Mouse (Mus musculus) forebrain, postnatal 0 days (tissue): ENCODE measurements around the gene Pitpnc1. TPM values are rescaled to one million over a fixed set of nuclear protein-coding genes. Genes with fewer than 3 reads are reported as not detected.

Source experiments
- ATAC-seq: fragments of 200-750 bp; cut with Nextera tagmentation; 2 replicates; pipeline ENCODE4 v1.8.0; 2017; ENCODE audit warnings: mild to moderate bottlenecking, moderate library complexity
- DNase-seq: peaks from one replicate; pipeline ENCODE4 v3.0.0-alpha.2; 2015
- H3K27ac ChIP-seq: fragments of 300-500 bp; sonication (generic); 2 replicates; pipeline ENCODE4 v1.5.1; 2014; ENCODE audit warnings: low read depth, mild to moderate bottlenecking, antibody characterized with exemption, low read length, moderate library complexity, mixed read lengths
- H3K27me3 ChIP-seq: fragments of 300-500 bp; sonication (generic); 2 replicates; pipeline ENCODE4 v1.6.1; 2014; ENCODE audit warnings: mild to moderate bottlenecking, low read length, mixed read lengths; ENCODE audit not compliant: insufficient read depth
- H3K36me3 ChIP-seq: fragments of 300-500 bp; sonication (generic); 2 replicates; pipeline ENCODE4 v1.6.1; 2014; ENCODE audit warnings: mild to moderate bottlenecking, moderate library complexity; ENCODE audit not compliant: insufficient read depth
- H3K4me1 ChIP-seq: fragments of 300-500 bp; sonication (generic); 2 replicates; pipeline ENCODE4 v1.6.1; 2014; ENCODE audit warnings: antibody characterized with exemption; ENCODE audit not compliant: insufficient read depth
- H3K4me2 ChIP-seq: fragments of 300-500 bp; sonication (generic); 2 replicates; pipeline ENCODE4 v1.6.1; 2014; ENCODE audit warnings: low read depth, mild to moderate bottlenecking, moderate library complexity
- H3K4me3 ChIP-seq: fragments of 300-500 bp; sonication (generic); 2 replicates; pipeline ENCODE4 v1.5.1; 2014; ENCODE audit warnings: low read depth, low read length, mixed read lengths
- H3K9ac ChIP-seq: fragments of 300-500 bp; sonication (generic); 2 replicates; pipeline ENCODE4 v1.6.1; 2014; ENCODE audit warnings: mild to moderate bottlenecking
- H3K9me3 ChIP-seq: fragments of 300-500 bp; sonication (generic); 2 replicates; pipeline ENCODE4 v1.6.1; 2016; ENCODE audit warnings: low read length
- CTCF ChIP-seq: sonication (generic); IDR thresholded peaks from 2 replicates; pipeline ENCODE4 v1.5.1; 2016; ENCODE audit warnings: antibody characterized with exemption, control low read depth, low read depth
- WGBS: fragments of 180-500 bp; shearing (Covaris S2); extraction: QIAGEN DNeasy Blood & Tissue Kit; methylation state at CpG from one replicate; pipeline ENCODE4 v1.1.7; 2014; 5-methylcytosine and 5-hydroxymethylcytosine counted together
- polyA plus RNA-seq: library from polyadenylated mRNA; unstranded; fragments of >200 nt; fragmentation: Nextera tagmentation; extraction: Ambion mirVana; gene quantifications from 2 replicates; pipeline ENCODE4 v1.2.1, GENCODE M21; 2015
- total RNA-seq: library from RNA; depleted of rRNA; stranded (reverse); fragments of >200 nt; gene quantifications from 2 replicates; pipeline ENCODE4 v1.2.3, GENCODE M21; 2014

Gene Pitpnc1
- total and polyA plus RNA-seq, 2 experiments from 2014 or later, result 47.6 to 49.1 TPM

GRCm38 (mm10) chr11:107458986-107459385 lies 11.5 kb downstream of the Pitpnc1 start:
- TF ChIP-seq CTCF, result no peak
- DNase-seq (no peak), ATAC-seq (no peak)
- Histone ChIP-seq H3K4me1 (no peaks in the 10 kb centered on the region), H3K9me3 (no peaks in the 10 kb centered on the region), H3K27me3 (no peaks in the 10 kb centered on the region), H3K36me3 (no peaks in the 10 kb centered on the region), H3K9ac (no peak overlapping the region), H3K27ac (no peak overlapping the region), H3K4me3 (no peak overlapping the region), H3K4me2 (no peak overlapping the region)
- WGBS, result 89% methylated on average over 7 of the region's 7 CpGs

GRCm38 (mm10) chr11:107458286-107458685 lies 12.2 kb downstream of the Pitpnc1 start:
- H3K4me1 ChIP-seq, result no peaks in the 10 kb centered on the region

GRCm38 (mm10) chr11:107457282-107457681 lies 13.2 kb downstream of the Pitpnc1 start:
- Histone ChIP-seq H3K36me3 (no peaks in the 10 kb centered on the region), H3K27ac (no peak overlapping the region), H3K4me3 (no peak overlapping the region), H3K4me1 (no peaks in the 10 kb centered on the region), H3K4me2 (no peak overlapping the region), H3K9me3 (no peaks in the 10 kb centered on the region), H3K9ac (no peak overlapping the region), H3K27me3 (no peaks in the 10 kb centered on the region)
- no peak for ATAC-seq
- 85% methylated on average over 3 of the region's 3 CpGs for WGBS
- TF ChIP-seq CTCF, result no peak
- DNase-seq, result no peak

More at GRCm38 (mm10) chr11:107458286-107458685, 12.2 kb downstream of the Pitpnc1 start:
- no peak for DNase-seq
- Histone ChIP-seq H3K4me2 (no peak overlapping the region), H3K27ac (no peak overlapping the region), H3K27me3 (no peaks in the 10 kb centered on the region), H3K9me3 (no peaks in the 10 kb centered on the region), H3K36me3 (no peaks in the 10 kb centered on the region), H3K4me3 (no peak overlapping the region), H3K9ac (no peak overlapping the region)
- 77% methylated on average over 12 of the region's 12 CpGs for WGBS
- no peak for ATAC-seq
- no peak for TF ChIP-seq CTCF

GRCm38 (mm10) chr11:107454546-107455462 lies 15.7 kb downstream of the Pitpnc1 start:
- H3K4me2 ChIP-seq, result no peak overlapping the region
- H3K27me3 ChIP-seq, result no peaks in the 10 kb centered on the region
- H3K4me3 ChIP-seq, result no peak overlapping the region
- H3K9ac ChIP-seq, result no peak overlapping the region
- H3K27ac ChIP-seq, result no peak overlapping the region
- 53% methylated on average over 19 of the region's 19 CpGs for WGBS
- no peak for TF ChIP-seq CTCF
- H3K36me3 ChIP-seq, result no peaks in the 10 kb centered on the region
- ATAC-seq (no peak), DNase-seq (no peak)
- no peaks in the 10 kb centered on the region for H3K9me3 ChIP-seq
- H3K4me1 ChIP-seq, result no peaks in the 10 kb centered on the region

GRCm38 (mm10) chr11:107452053-107452452 lies 18.4 kb downstream of the Pitpnc1 start:
- WGBS, result 94% methylated on average over 7 of the region's 7 CpGs
- Histone ChIP-seq H3K4me2 (no peak overlapping the region), H3K4me1 (no peaks in the 10 kb centered on the region), H3K9me3 (no peaks in the 10 kb centered on the region), H3K9ac (no peak overlapping the region), H3K27ac (no peak overlapping the region), H3K4me3 (no peak overlapping the region), H3K27me3 (no peaks in the 10 kb centered on the region), H3K36me3 (no peaks in the 10 kb centered on the region)
- no peak for TF ChIP-seq CTCF
- DNase-seq (no peak), ATAC-seq (no peak)

GRCm38 (mm10) chr11:107451106-107451505 lies 19.4 kb downstream of the Pitpnc1 start:
- H3K27ac ChIP-seq, result no peak overlapping the region
- no peak overlapping the region for H3K4me3 ChIP-seq
- no peak overlapping the region for H3K4me2 ChIP-seq
- DNase-seq, result no peak
- H3K27me3 ChIP-seq, result no peaks in the 10 kb centered on the region
- H3K9me3 ChIP-seq, result no peaks in the 10 kb centered on the region
- 91% methylated on average over 10 of the region's 10 CpGs for WGBS
- no peak overlapping the region for H3K9ac ChIP-seq
- H3K4me1 ChIP-seq, result no peaks in the 10 kb centered on the region
- no peak for ATAC-seq
- no peak for TF ChIP-seq CTCF
- no peaks in the 10 kb centered on the region for H3K36me3 ChIP-seq

- Histone ChIP-seq H3K4me2 (no peak overlapping the region), H3K27ac (no peak overlapping the region), H3K9ac (no peak overlapping the region), H3K9me3 (no peaks in the 10 kb centered on the region), H3K4me3 (no peak overlapping the region), H3K27me3 (no peaks in the 10 kb centered on the region), H3K36me3 (no peaks in the 10 kb centered on the region), H3K4me1 (no peaks in the 10 kb centered on the region)
- TF ChIP-seq CTCF, result no peak
- 38% methylated on average over 6 of the region's 6 CpGs for WGBS
- DNase-seq (no peak), ATAC-seq (no peak)
These were observed 20.4 kb downstream of the Pitpnc1 start for GRCm38 (mm10) chr11:107450097-107450496.
